Mouse (Mus musculus) ovary, postnatal 10 days (tissue): ENCODE data around the gene Sapcd1.

Source experiments
- DNase-seq: peaks from one replicate; pipeline ENCODE4 v3.0.0; 2022; ENCODE audit warnings: low spot score

Gene Sapcd1

DNA sequence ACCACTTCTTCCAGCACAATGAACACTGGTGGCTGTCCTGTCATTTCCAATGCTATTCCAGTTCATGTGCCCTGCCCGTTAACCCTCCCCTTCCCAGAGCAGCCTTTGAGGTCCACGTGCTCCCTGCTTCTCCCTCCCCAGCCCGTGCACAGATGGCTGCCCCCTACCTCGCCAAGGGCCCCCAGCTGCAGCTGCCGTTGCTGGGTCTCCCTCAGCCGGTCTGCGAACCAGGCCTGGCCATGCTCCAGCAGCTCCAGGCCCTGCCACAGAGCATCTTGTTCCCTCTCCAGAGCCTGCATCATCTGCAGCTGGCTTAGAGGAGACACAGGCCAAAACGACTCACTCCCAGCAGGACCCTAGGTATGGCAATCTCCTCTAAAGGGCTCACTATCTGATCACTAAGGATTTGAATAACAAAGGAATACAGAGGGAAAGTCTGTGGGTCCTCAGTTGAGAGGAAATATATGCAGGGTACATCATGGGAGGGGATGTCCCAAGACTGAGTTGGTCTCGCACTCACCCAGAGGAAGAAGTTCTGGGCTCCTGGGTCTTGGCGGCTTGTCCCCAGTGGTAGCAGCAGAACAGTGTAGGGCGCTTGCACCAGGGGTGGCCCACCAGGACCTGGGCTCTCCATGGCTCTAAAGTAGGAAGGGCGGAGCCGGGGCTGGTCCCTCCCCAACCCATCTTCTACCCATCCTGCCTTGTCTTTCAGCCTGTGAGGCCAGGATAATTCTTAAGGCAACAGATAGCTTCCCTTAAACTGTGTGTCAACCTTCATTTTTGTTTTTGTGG lies at the start of gene Sapcd1:
Gene Sapcd1, minus strand, starts transcription at position 740 of the 792 bp plus-strand sequence.
- DNase-seq, result no peak

DNA sequence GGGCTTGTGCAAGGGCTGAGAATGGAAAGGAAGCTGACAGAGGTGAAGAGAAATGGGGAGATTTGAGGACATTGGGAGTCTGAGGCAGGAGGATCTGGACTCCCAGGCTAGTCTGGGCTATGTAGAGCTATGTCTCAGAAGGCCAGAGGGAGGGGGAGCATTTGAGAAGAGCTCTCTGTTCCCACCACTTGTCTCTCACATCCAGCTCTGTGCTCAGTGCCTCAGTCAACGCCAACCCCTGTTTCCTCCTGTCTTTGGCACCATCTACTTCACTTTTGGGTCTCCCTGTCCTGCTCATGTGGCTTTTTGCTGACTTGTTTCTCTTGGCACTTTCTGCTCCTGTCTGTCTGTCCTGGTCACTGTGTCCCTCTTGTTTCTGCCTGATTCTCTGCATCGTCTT lies 49.5 kb upstream of the Sapcd1 start:
- no peak for DNase-seq

DNA sequence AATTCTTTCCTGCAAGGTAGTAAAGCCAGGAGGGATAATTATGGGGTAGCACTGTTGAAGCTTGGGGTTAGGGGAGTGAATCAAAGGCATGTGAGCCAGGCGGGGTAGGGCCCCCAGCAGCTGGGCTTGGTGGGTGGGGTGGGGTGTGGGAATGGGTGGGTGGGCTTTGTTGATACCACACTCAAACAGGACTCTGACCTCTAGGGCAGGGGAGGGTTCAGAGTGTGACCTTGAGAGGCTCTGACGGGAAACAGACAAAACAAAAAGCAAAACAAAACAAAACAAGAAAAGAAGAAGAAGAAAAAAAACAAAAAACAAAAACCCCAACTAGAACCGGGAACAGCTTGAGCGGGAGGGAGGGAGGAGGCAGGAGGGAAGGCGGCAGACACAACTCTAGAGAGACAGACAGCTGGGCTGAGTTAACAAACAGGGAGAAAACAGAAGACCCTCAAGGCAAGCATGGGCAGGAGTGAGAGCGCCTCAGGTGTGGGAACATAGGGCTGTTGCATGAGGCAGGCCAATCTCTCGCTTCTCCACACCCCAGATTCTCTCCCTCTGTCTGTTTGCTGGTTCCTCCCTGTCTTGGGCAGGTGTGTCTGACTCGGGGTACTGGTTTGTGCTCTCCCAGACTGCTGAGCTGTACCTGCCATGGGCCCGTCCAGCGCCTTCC lies 48.8 kb upstream of the Sapcd1 start, which contains the start of gene Ly6g6e:
Gene Ly6g6e, plus strand, starts transcription at position 396 of the 670 bp plus-strand sequence.
- DNase-seq, result no peak

DNA sequence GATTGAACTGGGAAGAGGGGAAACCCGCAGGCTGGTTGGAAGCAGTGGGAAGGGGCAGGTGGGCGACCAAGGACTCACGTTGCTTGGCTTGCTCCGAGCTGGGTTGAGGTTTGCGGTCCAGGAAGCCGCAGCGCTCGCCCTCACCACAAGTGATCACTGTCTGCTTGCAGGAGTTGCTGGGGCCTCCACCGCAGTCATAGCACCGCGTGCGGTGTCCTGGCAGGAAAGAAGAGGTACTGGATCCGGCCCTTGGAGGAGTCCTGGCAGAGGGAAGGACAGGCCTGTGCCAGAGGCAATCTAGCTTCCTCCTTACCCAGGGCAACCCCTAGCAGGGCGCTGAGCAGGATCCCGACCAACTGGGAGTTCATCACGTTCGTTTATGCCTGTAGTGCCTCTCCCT lies 46.3 kb upstream of the Sapcd1 start:
- DNase-seq, result no peak

DNA sequence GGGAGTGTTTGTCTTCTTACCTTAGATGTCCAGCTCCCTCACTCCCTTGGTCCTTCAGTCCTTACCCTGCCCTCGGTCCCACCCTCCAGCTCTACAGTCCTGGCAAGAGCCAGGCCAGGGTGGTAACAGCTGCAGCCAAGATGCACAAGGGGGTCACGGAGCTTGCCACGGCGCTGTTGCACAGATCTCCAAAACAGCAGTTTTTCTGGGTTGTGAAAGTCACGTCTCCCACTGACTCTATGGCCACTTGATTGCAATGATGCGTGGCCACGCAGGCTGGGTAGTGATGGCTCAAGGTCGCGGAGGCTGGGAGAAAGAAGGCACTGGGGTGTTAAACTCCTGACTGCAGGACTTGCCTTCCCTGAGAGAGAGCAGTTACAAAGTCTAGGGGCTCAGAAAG lies 43.6 kb upstream of the Sapcd1 start:
- DNase-seq, result no peak

DNA sequence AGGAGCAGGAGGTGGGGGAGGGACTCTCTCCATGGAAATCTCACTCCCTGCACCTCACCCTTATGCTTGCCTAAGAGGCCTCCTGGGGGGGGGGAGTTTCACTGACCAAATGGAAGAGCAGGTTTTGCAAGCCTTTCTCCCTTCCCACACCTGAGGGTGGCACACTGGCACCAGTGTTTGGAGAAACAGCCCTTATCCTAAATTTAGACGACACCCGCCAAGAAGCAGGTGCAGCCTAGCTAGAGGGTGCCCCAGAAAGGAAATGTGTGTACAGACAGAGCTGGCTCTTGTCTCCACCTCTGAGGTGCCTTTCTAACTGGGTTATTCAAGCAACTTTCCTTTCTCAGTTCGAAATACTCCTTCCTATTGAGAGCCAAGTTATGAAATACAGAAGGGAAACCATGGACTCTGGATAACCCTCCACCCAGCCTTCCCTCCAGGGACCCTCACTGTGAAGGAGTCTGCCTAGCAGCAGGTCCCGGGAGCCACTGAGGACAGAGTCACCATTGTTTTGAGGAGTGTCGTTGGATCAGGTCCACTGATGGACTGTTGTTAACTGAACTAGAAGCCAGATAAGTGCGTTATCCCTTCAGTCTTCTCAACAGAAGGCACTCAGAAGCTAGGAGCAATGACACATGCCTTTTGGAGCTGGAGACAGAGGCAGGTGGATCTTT lies 42.9 kb upstream of the Sapcd1 start:
- DNase-seq, result no peak

DNA sequence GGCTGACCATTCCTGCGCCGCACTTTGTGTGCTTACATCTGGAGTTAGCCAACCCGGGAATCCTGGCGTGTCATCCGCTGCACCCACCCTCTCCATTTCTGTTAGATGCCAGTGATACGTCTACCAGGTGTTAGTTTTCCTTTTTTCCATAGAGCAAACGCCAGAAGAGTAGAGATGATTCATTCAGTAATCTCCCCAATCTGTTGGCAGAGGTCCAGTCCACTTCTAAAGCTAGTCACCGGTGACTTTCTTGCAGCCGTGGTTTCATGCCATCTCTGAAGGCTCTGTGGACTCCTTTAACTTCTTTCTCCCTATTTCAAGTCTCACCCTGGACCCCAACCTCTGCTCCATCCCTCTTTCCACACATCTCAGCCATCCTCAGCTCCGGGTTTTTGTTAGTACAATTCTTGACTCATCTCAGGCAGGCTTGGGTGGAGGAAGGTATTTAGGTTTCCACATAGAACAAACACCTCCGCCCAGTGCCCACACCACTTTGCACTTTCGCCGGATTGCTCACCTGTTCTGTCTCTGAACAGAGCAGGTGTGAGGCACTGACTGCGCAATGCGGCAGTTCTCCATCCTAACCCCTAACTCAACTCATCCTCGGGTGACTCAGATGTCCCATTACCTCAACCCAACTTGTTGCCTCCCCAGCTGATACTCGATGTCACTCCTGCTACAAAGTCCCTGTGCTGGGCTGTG lies 40.5 kb upstream of the Sapcd1 start:
- DNase-seq, result no peak

DNA sequence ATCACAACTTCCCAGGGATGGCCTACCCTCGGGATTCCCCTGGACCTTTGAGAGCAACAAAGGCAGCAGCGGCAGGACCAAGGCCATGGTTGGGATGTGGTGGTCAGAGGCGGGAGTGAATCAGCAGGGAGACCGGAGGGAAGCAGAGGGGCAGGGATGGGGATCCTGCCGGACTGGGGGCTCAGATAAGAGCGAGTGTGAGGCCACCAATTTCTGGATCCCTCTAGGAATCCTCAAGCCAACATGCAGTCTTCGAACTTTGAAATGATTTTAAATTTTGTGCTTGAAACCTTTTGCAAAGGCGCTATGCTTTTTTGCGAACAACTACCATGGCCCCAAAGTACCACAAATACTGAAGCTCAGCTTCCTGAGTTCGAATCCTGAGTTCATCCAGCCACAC lies 38.3 kb upstream of the Sapcd1 start, which contains the start of gene Mpig6b:
Gene Mpig6b, minus strand, starts transcription at position 101 of the 400 bp plus-strand sequence.
- DNase-seq, result no peak

DNA sequence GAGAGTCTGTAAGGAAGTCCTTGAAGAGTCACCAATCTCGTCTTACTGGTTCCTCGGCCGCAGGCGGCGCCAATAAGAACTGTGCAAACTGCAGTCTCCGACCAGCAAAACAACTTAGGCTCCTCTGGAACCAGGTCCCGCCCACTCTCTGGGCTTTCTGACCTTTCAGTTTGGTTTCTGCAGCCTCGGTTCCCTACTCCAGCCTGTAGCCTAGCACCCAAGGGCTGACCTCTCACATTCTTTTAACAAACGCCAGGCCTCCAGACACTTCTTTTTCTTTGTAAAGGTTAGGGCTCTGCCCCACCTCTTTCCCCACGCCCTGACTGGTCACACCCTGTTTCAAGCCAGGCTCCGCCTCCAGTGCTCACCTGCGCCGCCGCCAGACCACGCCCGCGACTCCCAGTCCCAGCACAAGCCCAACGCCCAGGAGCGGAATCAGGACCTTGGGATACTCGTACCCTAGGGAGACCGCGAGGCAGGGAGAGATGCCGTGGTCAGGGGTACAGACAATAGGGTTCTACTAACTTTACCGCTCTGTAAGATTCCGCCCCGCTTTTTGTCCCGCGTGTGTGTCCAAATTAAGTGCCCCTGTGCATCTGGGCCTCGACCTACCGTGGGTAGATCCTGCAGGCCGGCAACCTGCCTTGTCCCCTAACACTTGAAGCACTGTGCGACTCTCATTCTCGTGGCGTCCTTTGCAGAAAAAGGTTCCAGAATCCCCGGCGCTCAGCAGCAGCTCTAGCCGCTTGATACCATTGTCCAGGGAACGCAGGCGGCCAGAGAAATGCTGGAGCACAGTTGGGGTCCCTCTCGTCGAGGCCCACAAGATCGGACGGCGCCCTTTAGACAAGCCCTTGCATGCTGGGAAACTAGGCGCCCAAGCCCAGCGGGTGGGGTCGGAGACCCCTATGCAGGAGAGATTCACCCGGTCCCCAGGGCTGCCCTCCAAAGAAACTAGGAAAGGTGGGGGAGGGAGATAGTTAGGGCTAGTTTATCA lies 37.4 kb upstream of the Sapcd1 start, which contains the start of gene Ly6g6c:
Gene Ly6g6c, plus strand, starts transcription at position 438 of the 997 bp plus-strand sequence.
- DNase-seq, result no peak

DNA sequence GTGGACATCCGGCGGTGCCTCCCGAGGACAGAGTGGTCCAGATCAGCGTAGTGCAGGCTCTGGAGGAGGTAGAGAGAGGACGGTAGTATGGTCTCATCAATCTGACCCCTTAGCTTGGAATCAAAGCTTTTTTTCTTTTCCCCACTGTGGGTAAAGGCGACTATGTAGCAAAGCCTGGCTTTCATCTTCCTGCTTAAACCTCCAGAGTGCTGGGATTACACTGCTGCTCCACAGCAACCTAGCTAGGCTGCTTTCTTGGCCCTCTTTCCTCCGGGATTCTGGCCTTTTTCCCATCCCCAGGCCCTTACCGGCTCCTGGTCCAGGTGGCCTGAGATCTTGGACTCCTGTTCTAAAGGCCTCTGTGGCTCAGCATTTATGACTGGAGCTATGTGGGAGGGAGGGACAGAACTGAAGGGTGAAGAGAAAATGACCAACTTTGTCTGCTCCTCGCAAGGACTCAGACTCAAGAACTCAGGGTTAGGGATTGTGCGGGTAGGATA lies 36.6 kb upstream of the Sapcd1 start:
- no peak for DNase-seq

DNA sequence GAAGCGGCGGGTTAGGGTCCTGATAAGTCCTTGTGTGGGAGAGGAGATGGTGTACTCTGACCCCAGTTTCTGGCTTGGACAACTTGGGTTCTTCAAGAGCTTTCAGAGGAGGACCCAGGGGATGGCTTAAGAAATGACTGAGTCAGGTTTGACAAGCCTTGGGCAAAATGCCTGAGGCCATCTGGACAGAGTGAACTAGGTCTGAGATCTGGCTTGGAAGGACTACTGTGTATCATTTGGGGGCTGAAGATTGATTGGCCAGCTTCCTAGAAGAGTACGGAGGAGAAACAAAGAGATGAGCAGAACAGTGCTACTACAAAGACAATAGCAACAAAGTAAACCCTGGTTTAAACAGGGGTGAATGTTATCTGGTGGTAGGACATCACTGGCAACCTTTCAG lies 35.6 kb upstream of the Sapcd1 start:
- DNase-seq, result no peak

DNA sequence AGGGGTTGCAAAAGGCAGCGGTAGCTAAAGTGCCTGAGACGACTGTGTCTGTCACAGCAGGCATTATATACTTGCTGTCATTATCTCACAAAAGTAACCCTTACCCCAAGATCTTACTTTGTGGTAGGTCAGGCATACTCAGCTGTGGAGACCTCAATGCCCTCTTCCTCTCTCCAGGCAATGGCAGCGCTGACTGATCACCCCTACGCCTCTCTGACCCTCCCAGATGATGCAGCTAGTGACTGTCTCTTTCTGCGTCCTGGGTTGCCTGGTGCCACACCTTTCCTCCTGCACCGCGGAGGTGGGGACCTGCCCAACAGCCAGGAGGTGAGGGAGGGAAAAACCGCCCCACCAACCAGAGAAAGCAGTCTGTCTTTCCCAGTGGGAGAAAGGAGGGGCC lies 33.5 kb upstream of the Sapcd1 start:
- no peak for DNase-seq

DNA sequence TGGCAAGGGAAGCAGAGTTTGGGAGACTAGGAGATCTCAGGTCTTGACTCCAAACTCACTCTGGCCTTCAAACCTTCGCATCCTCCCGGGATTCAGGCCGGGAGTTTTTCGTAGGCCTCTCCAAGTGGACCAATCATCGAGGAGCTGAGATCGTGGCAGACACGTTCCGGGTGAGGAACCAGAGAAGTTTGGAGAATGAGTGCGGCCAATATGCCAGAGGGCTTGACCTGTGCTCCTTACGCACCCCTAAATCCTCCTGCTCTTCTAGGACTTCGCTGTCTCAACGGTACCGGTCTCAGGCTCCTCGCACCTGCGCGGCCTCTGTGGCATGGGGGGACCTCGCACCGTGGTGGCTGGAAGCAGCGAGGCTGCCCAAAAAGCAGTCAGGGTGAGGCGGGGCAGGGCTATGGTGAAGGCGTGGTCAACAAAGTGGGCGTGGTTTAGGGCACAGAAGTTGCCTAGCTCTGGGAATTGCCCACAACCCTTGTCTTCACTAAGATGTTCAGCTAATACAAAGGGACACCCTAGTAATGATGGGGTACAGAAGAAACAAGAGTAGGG lies 33.0 kb upstream of the Sapcd1 start:
- no peak for DNase-seq

DNA sequence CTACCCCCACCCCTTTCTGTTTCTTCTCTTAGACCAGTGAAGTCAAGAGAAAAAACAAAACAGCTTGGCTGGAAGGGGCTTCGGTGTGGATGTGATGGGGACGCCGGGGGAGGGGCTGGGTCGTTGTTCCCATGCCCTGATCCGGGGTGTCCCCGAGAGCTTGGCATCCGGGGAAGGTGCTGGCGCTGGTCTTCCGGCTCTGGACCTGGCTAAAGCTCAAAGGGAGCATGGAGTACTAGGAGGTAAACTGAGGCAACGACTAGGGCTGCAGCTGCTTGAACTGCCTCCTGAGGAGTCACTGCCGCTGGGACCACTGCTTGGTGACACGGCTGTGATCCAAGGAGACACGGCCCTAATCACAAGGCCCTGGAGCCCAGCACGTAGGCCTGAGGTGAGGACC lies 32.3 kb upstream of the Sapcd1 start:
- DNase-seq, result no peak

DNA sequence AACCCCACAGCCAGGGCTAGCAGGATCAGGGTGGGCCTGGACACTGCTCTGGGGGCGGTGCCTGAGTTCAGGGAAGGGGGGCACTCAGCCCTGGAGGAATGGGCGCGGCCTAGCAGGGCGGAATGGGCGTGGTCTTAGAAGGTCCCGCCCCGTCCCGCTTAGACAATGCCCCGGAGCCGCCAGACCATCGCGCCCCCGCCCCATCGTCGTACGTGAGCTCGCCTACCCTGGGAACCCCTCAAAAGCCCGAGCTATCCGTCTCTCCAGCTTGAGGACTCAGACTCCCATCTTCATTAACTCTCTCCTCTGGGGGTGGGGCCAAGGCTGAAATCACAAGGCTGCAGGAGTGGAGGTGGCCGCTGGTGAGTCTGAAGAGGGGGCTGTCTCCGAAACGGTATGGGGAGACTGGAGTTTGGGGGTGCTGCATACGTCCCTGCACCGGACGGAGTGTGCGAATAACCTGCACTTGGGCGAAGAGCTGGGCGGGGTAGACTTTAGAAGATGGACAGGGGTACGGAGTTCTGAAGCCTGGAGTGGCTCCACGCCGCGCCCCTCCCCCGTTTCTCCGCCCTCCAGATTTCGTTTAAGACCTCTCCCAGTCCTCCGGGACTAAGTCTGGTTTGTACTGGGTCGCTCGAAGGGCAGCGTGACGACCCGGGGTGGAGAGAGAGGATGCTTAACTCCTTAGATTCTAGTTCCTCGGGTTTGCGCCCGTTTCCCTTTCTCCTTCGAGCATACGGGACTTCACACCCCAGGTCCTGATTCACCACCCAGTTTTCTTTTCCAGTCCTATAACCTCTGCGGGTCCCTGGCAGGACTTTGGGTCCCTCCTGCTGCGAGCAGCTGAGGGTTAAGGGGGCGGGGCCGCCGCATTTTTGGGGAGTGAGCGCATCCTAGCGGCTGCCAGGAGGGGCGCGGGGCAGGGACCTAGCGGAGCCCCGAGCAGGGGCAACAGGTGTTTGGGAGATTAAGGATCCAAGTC lies 31.4 kb upstream of the Sapcd1 start, which contains the start of gene Ddah2:
Gene Ddah2, plus strand, starts transcription at position 125 of the 982 bp plus-strand sequence.
- peak; percentile 83 for DNase-seq

DNA sequence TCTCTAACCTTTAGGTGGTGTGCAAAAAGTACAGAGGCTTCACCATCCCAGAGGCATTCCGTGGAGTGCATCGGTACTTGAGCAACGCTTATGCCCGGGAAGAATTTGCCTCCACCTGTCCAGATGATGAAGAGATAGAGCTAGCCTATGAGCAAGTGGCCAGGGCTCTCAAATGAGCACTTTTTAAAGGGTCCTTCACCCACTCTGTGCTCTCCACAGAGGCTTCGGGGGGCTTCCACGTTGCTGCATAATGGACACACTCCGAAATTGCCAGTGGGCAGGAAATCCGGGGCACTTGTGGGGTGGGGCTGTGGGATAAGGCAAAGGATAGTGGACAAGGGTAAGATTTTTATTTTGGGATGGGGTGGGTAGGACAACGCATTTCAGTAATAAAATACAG lies 30.5 kb upstream of the Sapcd1 start:
- DNase-seq, result no peak

DNA sequence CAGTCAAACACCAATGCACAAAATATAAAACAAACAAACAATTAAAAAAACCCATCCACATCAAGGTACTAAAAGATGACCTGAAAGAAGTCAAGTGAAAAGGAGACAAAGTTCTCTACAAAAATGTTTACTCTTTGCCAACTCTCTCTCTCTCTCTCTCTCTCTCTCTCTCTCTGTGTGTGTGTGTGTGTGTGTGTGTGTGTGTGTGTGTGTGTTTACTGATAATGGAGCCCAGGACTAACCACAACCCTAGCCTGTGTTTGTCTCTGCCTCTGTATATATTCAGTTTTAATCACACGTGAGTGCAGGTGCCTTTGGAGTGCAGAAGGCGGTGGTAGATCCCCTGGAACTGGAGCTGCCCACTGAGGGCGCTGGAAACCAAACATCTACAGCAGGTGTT lies 29.3 kb upstream of the Sapcd1 start:
- no peak for DNase-seq

DNA sequence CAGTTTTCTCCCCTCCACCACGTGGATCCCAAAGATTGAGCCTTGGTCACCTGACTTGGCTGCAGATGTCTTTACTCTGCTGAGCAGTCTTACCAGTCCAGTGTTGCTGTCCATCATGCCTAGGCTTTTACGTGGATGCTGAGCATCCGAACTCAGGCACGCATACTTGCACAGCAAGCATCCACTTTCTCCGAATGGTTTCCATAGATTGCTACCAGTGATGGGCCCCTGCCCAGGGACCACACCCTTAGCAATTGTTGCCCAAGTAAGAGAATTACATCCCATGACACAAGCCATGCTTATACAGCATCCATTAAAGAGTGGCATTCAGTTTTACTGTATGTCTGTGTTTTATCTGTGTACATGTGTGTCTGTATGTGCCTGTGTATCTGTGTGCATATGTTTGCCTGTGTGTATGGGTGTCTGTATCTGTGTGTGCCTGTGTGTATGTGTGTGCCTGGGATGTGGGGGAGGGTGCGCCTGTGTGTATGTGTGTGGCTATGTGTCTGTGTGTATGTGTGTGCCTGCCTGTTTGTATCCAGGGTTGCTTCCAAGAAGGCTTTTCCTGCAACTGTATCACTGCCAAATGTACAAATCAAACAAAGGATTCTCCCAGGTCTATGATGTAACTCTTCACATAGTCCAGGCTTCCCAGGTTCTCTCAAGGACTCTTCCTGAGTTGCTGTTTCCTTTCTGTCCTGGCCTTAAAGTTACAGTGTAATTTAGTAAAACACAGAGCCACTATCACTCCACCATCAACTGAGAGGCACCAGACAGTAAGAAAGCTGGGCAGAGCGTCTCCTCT lies 28.1 kb upstream of the Sapcd1 start:
- no peak for DNase-seq
